Mouse (Mus musculus): ENCODE measurements around the gene Akt1s1.

Gene Akt1s1

DNA sequence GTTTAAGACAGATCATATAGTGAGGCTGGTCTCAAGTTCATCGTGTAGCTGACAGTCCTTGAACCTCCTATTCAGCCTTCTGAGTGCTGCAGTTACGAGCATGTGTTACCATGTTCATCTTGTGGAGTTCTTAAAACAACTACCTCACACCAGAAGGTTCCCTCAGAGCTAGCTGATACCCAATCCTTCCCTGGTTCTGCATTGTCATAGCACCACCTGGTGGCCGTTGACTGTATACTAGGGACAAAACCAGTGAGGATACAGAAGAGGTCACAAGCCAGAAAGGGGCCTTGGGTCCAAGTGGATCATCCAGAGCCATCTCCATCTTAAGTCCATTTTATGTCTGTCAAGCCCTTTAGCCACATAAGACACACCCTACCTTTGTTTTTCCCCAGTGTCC lies 23.9 kb upstream of the Akt1s1 start:
- DNase-seq (ENCODE audit: low read depth, low spot score): peak; percentile 46

DNA sequence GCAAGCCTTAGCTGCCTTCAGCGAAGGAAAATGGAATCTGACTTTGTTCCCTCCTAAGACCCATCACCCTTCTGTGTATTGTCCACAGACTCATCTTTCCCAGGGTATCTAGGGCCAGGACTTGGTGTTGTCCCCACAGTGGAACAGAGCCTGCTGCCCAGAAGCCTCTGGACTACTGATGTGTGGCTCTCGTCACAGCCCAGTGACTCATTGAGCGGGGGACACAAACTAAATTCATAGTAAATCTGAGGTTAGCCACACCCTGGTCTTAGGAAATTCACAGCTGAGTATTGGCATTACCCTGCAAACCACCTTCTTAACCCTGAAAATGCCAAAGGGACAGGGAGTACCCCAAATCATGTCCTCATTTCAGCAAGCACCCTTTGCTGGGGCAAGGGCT lies 22.0 kb upstream of the Akt1s1 start:
- no peak for DNase-seq (ENCODE audit: low read depth, low spot score)

DNA sequence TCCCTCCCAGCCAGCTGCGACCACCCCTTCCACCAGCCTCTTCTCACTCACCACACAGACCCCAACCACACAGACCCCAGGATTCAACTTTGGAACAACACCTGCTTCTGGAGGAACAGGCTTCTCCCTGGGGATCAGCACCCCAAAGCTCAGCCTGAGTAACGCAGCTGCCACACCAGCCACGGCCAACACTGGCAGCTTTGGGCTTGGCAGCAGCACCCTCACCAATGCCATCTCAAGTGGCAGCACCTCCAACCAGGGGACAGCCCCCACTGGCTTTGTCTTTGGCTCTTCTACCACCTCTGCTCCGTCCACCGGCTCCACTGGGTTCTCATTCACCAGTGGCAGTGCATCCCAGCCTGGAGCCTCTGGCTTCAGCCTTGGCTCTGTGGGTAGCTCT lies 20.1 kb upstream of the Akt1s1 start:
- no peak for DNase-seq (ENCODE audit: low read depth, low spot score)

DNA sequence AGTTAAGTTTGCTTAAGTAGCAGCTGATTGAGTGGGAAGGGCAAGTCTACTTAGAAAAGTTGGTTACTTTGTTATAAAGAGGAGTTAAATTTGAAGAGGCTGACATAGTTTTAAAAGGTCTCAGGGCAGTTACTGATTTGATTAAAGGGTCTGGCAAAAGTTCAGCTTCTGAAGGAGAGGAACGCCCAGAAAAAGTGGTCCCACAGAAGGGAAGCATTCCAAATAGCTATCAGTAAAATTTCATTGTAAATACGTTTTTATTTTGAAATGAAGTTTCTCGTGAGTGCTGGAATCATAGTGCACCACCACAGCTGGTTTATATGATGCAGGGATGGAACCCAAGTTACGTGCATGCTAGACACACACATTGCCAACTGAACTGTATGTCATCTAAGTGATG lies 16.0 kb upstream of the Akt1s1 start:
- DNase-seq (ENCODE audit: low read depth, low spot score): no peak

DNA sequence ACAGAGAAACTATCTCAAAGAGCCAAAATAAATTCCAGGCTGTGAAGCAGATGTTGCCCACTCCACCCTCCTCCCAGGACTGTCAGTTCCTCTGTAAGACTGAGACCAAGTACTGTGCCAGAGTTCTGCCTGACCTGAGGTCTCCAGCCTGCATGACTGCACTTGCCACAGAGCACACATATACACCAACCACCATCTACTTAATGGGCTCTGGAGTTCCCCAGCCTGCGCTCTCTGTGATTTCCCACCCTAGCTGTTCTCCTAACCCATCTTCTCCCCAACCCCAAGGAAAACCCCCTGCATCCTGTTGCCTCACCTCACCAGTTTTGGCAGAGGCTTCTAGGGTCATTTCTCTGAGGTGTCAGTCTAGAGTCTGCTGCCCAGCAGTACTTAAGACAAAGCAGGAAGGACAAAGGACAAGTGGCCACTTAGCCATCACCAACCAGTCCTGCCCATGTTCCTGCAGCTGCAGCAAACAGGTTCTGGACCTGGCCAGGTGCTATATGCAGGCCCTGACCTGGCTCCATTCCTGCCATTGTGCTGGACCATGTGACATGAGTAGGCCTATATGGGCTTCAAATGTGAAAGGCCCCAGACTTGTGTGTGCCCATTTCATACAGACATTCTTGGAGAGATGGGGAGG lies 13.3 kb upstream of the Akt1s1 start:
- no peak for DNase-seq (ENCODE audit: low read depth, low spot score)

DNA sequence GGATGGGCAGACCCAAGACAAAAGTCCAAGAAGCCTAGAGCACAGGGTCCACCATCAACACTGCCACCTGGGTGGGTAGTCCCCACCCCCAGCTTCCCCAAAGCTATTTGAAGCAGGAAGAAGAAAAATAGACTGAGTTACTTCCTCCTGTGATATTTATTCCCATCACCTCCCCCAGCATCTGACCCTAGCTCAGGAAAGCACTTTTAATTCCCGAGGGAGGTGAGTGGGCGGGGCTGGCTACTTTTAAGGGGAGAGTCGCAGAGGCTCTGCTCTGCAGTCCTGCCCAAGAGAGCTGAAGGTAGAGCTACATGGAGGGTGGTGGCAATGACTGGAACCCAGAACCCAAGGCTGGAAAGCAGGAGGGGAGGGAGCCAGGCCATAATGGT lies 12.8 kb upstream of the Akt1s1 start:
- no peak for DNase-seq (ENCODE audit: low read depth, low spot score)

DNA sequence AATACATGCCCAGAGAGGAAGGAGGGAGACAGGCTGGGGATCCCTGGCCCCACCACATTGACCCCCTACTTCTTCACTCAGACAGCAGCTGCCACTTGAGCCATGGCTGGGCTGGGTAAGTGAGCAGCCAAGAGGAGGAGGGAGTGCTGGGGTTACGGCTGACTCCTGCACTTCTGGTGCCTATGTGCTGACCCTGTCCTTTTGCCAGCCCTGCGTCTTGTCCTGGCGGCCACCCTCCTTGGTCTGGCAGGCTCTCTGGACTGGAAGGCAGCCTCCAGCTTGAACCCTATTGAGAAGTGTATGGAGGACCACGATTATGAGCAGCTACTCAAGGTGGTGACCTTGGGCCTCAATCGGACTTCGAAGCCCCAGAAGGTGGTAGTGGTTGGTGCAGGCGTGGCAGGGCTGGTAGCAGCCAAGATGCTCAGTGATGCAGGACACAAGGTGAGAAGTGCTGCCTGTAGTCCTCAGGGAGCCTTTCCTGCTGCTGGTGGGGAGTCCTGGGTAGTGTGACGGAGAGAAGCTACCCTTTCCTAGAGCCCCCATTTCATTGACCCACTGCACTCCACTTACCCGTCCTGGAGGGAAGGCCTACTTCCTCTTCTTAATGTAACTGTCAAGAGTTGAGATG lies 12.3 kb upstream of the Akt1s1 start:
- DNase-seq (ENCODE audit: low read depth, low spot score): no peak

DNA sequence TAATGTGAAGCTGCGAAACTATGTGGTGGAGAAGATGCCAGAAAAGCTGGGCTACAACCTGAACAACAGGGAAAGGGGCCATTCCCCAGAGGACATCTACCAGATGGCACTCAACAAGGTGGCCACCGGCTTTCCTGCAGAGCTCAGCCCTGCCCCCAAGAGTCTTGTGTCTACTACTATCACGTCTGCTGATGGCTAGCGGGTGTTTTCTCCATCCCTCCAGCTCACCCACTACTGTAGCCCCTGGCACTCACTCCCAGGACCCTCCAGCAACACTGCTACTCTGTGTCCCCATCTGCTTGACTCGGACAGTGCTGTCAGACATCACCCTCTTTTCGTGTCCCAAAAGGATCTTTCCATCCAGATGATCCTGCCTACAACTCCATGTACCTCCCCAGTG lies 10.7 kb upstream of the Akt1s1 start:
- no peak for DNase-seq (ENCODE audit: low read depth, low spot score)

DNA sequence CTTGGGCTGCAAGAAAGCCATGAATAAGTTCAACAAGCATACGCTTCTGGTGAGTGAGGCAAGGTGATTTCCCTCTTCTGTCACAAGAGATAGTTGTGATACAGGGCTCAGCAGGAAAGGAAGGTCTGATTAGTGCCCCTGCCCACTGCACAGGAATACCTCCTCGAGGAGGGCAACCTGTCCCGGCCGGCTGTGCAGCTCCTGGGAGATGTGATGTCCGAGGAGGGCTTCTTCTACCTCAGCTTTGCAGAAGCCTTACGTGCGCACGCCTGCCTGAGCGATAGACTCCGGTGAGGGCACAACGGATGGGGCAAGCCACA lies 9.7 kb upstream of the Akt1s1 start:
- no peak for DNase-seq (ENCODE audit: low read depth, low spot score)

DNA sequence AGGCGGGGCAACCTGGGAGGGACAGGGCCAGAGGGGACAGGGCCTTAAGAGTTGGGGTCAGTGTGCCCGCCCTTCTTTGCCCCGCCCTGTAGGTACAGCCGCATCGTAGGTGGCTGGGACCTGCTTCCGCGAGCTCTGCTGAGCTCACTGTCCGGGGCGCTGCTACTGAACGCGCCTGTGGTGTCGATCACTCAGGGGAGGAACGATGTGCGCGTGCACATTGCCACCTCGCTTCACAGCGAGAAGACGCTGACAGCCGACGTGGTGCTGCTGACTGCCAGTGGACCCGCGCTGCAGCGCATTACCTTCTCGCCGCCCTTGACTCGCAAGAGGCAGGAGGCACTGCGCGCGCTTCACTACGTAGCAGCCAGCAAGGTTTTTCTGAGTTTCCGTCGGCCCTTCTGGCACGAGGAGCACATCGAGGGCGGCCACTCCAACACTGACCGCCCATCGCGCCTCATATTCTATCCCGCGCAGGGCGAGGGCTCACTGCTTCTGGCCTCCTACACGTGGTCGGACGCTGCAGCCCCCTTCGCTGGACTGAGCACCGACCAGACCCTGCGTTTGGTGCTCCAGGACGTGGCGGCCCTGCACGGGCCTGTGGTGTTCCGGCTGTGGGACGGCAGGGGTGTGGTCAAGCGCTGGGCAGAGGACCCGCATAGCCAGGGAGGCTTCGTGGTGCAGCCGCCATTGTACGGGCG lies 9.2 kb upstream of the Akt1s1 start:
- DNase-seq (ENCODE audit: low read depth, low spot score): no peak

DNA sequence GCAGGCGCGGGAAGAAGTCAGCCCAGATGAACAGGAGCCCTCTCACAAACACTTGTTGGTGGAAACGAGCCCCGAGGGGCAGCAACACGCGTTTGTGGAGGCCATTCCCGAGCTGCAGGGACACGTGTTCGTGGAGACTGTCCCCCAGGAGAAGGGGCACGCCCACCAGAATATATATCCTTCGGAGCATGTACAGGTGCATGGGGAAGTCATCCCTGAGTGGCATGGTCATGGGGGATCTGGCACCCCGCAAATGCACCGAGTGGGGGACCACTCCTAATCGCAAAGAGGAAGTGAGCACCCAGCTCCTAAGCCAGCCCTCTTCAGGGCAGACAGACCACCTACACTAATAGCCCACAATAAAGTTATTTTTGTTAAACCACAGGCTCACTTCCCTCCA lies 8.4 kb upstream of the Akt1s1 start:
- no peak for DNase-seq (ENCODE audit: low read depth, low spot score)

DNA sequence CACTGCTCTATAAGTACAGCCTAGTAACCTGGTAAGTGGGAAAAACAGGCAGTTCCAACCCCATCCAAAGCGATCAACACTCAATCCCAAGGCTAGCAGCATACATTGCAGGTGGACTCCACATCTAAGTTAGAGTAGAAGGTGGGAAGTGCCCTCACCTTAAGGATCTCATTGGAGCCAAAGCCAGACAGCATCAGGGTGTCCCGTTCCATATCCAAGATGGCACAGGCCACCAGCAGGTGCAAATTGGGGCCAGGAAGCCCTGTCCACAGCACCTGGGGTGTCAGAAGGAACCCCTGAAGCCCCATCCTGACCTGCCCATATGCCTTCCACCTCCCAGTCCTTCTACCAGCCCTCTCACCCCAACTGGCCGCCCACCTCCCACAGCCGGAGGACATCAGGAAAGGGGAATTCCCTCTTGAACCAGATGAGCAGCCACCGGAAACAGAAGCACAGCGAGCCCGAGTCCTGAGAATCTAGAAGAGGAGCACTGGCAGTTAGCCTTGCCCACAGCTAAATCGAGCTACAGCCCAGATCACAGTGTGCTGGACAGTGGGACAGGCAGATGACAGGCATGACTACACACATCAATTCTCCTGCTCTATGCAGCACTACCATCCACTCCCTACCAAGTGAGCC lies 6.8 kb upstream of the Akt1s1 start:
- no peak for DNase-seq (ENCODE audit: low read depth, low spot score)

DNA sequence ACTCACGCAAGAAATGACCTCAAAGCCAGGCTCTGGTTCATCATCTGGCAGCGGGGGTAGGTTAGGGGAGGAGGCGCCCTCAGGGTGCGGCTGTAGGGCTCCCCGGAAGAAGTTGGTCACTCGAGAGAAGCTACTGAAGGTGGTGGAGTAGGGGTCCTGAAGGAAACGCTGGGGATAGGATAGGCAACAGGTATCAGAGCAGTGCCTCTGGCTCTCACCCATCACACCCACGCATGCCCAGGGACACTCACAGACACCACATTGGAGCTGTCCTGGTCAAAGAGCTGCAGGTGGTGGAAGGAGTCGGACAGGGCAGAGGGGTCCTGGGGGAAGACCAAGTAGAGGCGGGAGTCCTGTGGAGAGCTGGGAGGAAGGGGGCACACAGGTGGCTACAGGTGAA lies 3.8 kb upstream of the Akt1s1 start:
- no peak for DNase-seq (ENCODE audit: low read depth, low spot score)

DNA sequence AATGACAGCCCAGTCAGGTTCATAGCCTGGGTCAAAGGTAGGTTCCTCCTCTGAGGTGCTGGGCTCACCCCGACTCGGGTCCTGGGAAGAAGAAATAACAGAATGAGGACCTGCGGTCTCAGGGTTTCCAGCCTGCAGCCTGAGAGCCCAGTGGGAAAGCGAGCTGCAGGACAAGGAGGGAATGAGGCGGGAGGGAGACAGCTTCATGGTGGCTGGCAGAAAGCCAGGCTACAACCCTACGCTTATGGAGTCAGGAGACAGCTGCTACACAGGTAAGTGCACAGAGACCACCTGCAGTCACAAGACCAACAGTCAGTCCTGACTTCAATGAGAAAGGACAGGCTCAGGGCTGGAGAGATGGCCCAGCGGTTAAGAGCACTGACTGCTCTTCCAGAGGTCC lies 2.0 kb upstream of the Akt1s1 start:
- no peak for DNase-seq (ENCODE audit: low read depth, low spot score)

DNA sequence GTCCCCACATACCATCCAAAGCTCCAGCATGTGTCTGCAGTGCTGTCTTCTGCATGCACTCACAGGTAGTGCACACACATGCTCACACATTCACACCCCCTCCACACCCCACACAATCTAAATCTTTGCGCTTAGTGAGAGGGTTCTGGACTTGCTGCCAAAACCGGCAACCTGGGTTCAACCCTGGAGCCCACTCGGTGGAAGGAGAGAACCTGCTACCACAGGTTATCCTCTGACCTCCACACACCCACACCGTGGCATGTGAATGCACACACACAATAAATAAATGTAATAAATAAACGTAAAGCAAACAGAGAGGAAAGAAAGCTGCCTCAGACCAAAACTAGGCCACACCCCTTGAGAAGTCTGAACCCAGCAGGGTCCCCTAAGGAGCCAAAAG lies 1.0 kb upstream of the Akt1s1 start:
- DNase-seq (ENCODE audit: low read depth, low spot score): no peak

DNA sequence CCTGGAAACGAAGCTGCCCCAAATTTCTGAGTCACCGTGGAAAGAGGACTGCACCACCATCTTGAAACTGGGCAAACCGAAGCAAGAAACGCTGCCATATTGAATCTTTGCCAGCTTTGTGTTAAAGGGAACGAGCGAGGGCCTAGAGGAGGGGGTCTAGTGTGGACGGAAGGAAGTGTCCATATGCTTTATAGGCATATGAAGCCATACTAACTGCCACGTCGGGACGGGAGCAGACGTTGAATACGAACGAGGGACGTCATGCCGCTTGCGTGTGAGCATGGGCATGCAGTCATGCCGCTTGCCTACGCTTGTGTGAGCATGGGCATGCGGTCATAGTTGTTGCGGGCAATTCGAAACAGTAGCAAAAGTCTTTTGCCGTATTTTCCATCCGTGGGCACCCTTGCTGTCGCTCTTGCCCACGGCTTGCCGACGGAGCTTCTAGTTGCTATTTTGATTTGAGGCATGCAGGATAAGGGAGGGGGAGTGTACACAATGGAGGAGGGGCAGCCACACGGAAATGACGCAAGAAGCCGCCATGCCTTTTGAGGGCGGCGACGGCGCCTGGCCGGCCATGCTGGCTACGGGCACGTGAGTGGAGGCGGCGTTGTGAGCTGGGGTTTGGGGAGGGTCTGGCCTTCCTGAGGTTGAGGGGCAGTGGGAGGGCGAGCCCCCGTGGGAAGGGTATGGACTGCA lies 773 bp downstream of the Akt1s1 start:
- DNase-seq (ENCODE audit: low read depth, low spot score): peak; percentile 96

DNA sequence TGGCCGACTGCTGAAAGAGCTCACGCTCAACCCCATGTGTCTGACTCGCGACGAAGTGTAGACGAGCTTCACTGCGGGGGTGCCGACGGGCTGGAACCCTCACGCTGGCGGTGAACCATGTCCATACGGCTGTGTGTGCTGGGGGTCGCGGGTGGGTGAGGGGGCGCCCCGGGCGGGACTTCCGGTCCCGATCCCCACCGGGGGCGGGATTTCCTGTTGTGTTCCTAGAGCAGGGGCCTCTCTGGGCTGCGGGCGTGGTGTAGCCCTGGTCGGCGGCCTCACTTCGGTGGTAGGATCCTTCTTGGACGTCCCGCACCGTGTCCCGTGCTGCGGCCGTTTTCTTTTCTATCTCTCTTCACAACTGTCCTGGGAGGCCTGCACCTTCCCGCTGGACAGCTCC lies 1.4 kb downstream of the Akt1s1 start:
- no peak for DNase-seq (ENCODE audit: low read depth, low spot score)

DNA sequence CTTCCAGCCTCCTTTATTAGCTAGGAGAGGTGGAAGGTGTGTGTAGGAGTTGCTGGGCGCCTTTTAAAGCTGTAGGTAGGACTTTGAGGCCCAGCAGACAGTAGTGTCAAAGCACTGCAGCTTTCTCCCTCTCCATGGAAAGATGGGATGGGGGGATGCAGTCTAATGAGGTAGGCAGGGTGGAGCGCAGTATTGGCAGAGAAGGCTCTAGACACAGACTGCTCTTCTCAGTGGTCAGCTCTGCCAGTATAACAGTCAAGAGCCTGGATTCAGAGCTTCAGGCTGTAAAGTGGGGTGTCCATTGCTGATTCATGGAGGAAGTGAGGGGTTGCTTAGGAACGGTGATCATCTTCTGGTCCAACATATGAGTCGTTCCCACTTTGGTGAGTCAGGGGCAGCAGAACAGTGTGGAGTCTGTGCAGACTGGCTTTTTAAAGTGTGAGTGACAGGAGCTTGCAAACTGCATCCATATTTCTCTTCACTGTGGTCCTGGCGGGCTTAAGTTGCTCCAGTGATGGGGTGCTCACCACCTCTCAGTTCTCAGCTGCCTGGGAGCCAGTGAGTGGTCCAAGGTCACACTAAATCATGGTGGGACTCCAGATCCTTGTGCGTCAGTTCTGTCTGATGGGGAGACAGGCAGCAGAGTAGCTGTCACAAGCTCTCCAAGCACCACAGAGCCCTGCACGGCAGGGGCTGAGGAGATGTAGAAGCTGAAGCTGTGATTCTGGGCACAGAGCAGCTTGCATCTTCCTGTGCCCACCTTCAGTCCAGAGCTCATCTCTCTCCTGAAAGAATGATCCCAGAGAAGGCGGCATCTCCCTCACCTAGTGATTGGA lies 2.2 kb downstream of the Akt1s1 start:
- no peak for DNase-seq (ENCODE audit: low read depth, low spot score)

DNA sequence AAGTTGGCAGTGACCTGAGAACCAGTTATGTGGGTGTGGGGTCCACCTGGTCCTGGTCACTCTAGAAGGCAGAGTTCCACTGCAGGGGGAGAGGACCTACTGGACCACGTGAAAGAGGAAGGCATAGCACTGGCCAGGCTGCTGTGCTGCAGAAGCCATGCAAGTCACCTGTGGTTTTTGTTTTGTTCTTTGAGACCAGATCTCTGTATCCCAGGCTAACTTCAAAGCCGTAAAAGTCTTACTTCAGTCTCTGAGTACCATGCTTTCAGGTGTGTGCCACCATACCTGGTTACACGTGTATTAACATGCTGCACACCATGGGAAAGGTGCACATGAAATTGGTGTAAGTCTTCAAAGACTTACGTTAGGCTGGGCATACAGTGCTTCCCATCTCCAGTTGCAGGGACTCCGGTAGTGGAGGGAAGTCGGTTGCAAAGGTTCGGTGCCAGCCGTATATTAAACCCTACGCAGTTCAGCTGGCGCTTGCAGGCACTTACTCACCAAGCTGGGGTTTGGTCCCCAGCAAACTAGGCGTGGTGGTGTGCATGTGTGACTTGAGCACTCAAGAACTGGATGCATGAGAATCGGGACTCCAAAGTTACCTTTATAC lies 2.9 kb downstream of the Akt1s1 start:
- DNase-seq (ENCODE audit: low read depth, low spot score): no peak

DNA sequence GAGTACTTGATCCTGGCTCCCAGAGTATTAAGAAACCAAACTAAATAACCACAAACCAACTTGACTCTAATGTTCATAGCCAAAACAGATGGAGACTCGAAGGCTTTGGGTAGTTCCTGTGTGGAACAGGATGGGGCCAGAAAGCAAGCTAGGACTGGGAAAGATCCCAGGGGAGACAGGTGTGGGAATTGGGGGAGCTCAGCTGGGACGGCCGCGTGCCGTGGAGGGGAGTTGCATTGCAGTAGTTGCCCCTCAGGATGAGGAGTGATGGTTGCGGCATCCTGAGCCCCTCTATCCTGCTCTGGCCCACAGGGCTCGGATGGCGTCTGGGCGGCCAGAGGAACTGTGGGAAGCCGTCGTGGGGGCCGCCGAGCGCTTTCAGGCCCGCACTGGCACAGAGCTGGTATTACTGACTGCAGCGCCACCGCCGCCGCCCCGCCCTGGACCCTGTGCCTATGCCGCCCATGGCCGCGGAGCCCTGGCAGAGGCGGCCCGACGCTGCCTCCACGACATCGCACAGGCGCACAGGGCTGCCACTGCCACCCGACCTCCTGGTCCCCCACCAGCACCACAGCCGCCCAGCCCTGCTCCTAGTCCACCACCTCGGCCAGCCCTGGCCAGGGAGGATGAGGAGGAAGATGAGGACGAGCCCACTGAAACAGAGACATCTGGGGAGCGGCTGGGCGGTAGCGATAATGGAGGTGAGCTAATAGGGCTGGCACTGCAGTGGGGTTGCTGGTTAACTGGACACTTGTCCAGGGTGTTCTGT lies 3.7 kb downstream of the Akt1s1 start:
- DNase-seq (ENCODE audit: low read depth, low spot score): no peak
